Mouse (Mus musculus): ENCODE measurements at regions not wholly inside any gene's neighbourhood (a gene's known extent, or its start where the extent isn't known, plus 50 kb on each side); places are given as distances from the start of the nearest gene placed in this dataset.

DNA sequence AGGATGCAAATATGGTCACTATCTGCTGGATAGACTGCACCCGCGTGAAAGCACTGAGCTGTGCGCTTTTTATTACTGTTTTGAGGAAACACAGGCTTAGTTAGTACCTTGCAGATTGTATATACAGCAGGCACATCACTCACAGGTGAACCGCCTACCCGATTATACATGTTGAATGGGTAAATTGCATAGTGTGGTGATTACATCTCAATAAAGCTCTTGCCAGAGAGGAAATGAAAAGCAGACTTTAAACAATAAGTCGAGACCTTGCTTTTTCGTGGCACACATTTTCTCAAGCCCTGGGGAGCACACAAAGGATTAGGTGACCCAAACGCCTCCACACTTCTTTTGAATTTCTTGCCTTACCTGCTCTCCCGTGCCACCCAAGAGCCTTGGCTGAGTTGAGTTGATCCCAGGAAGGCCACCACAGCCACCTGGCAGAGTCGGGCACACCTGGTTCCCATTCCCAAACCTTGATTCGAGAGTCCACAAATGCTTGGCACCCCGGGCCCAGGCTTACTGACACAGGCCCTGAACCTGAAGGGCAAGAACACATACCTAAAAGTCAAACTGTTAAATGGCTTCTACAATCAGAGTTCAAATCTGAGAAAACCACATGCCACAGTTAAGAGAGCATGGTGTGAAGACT is 175.4 kb upstream of the Dapk1 start:
- Histone ChIP-seq H3K27me3 (ENCODE audit: control insufficient read depth, insufficient read depth, low read length) (no peaks in the 10 kb centered on the region), H3K9ac (ENCODE audit: low read depth, low read length, severe bottlenecking) (no peak overlapping the region), H3K36me3 (ENCODE audit: control insufficient read depth, insufficient read depth, low read length) (no peaks in the 10 kb centered on the region), H3K9me3 (ENCODE audit: control insufficient read depth, low read length) (no peaks in the 10 kb centered on the region), H3K4me1 (ENCODE audit: control insufficient read depth, insufficient read depth, low read length) (peaks cover 28% of the 10 kb centered on the region), H3K27ac (replicated peaks; ENCODE audit: low read depth, low read length) (peak overlapping the region; percentile 48), H3K4me3 (replicated peaks; ENCODE audit: low read length) (no peak overlapping the region), H3K4me2 (replicated peaks; ENCODE audit: low read depth, low read length, severe bottlenecking) (no peak overlapping the region)
- no peak for DNase-seq (ENCODE audit: low spot score)
- no peak for ATAC-seq (ENCODE audit: low FRiP score, low read depth)
- WGBS: 40% methylated on average over 12 of the region's 12 CpGs
- TF ChIP-seq POLR2A (IDR thresholded peaks at IDR 0.05; ENCODE audit: borderline replicate concordance, extremely low read depth, insufficient read depth, insufficient read length): no peak

DNA sequence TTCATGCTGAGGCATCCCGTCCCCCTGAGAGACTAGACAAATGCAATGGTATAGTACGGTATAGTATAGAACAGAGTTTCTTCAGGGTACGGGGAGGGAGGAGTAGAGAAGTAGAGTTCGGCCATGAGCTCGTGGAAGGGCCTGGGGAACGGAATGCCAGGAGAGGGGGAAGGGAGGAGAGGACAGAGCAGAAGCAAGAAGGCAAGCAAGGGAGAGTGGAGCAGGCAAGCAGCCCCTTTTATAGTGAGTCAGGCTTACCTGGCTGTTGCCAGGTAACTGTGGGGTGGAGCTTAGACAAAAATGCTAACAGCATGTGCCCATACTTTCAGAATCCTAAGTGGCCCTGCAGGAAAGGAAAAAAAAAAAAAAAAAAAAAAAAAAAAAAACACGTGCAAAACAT is 174.7 kb upstream of the Dapk1 start:
- no peak for TF ChIP-seq POLR2A (IDR thresholded peaks at IDR 0.05; ENCODE audit: borderline replicate concordance, extremely low read depth, insufficient read depth, insufficient read length)
- Histone ChIP-seq H3K4me2 (replicated peaks; ENCODE audit: low read depth, low read length, severe bottlenecking) (peak overlapping the region; percentile 31; the same call in 1 of the 2 replicates), H3K27ac (replicated peaks; ENCODE audit: low read depth, low read length) (peak overlapping the region; percentile 48), H3K9ac (ENCODE audit: low read depth, low read length, severe bottlenecking) (peak overlapping the region; percentile 22; the same call in 1 of the 2 replicates), H3K9me3 (ENCODE audit: control insufficient read depth, low read length) (no peaks in the 10 kb centered on the region), H3K27me3 (ENCODE audit: control insufficient read depth, insufficient read depth, low read length) (no peaks in the 10 kb centered on the region), H3K36me3 (ENCODE audit: control insufficient read depth, insufficient read depth, low read length) (no peaks in the 10 kb centered on the region), H3K4me3 (replicated peaks; ENCODE audit: low read length) (no peak overlapping the region), H3K4me1 (ENCODE audit: control insufficient read depth, insufficient read depth, low read length) (peaks cover 25% of the 10 kb centered on the region)
- DNase-seq (ENCODE audit: low spot score) (no peak), ATAC-seq (ENCODE audit: low FRiP score, low read depth) (no peak)
- 42% methylated on average over 7 of the region's 7 CpGs for WGBS

DNA sequence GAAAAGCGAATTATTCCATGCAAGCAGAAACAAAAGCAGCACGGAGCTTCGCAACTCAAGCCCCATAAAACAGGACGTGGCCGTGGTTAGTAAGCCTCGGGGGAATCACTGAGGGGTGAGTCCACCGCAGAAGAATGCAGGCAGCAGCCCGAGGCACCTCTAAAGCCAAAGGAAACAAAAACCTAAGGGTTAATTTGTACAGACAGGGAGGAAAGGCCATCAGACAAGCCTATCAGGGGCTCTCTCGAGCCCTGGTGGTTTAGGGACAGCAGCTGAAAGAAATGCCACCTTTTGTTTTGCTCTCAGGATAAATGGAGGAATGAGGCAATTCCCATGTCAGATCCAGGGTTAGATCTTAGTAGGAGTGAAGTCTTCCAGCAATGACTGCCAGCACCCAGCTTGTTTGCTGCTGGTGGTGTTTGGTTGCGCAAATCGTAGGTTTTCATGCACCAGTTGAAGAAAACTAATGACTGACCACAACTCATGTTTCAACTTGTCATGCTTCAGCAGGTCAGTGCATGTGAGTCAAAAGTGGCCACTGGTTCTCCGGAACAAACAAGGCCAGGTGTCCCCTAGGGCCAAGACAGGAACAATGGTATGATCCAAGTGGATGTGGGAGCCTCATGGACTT is 173.9 kb upstream of the Dapk1 start:
- Histone ChIP-seq H3K4me2 (replicated peaks; ENCODE audit: low read depth, low read length, severe bottlenecking) (peak overlapping the region; percentile 31), H3K4me1 (ENCODE audit: control insufficient read depth, insufficient read depth, low read length) (peaks cover 25% of the 10 kb centered on the region), H3K36me3 (ENCODE audit: control insufficient read depth, insufficient read depth, low read length) (no peaks in the 10 kb centered on the region), H3K9ac (ENCODE audit: low read depth, low read length, severe bottlenecking) (peak overlapping the region; percentile 22; the same call in 1 of the 2 replicates), H3K9me3 (ENCODE audit: control insufficient read depth, low read length) (0 out of 2 replicates have a peak, but pooled peaks cover under 1% of the 10 kb centered on the region), H3K27ac (replicated peaks; ENCODE audit: low read depth, low read length) (peak overlapping the region; percentile 76), H3K27me3 (ENCODE audit: control insufficient read depth, insufficient read depth, low read length) (no peaks in the 10 kb centered on the region), H3K4me3 (replicated peaks; ENCODE audit: low read length) (no peak overlapping the region)
- DNase-seq (ENCODE audit: low spot score) (peak; percentile 38), ATAC-seq (ENCODE audit: low FRiP score, low read depth) (peak; percentile 20; the same call in 1 of the 2 replicates)
- WGBS: 14% methylated on average over 12 of the region's 12 CpGs
- TF ChIP-seq POLR2A (IDR thresholded peaks at IDR 0.05; ENCODE audit: borderline replicate concordance, extremely low read depth, insufficient read depth, insufficient read length): no peak

DNA sequence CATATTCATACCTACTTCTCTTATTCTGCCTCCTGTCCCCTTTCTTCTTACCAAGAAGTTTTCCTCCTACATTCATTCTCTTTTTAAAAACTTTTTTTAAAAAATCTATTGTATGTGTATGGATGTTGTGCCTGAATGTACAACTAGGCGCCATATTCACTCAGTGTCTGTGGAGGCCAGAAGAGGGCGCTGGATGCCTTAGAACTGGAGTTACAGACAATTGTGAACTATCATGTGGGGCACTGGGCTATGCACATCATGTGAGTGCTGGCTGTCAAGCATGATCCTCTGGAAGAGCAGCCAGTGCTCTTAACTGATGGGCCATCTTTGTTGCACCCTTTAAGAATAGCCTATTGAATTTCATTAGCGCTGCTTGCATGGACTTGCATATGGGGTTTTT is 172.6 kb upstream of the Dapk1 start:
- DNase-seq (ENCODE audit: low spot score): no peak
- Histone ChIP-seq H3K36me3 (ENCODE audit: control insufficient read depth, insufficient read depth, low read length) (no peaks in the 10 kb centered on the region), H3K27me3 (ENCODE audit: control insufficient read depth, insufficient read depth, low read length) (no peaks in the 10 kb centered on the region), H3K9ac (ENCODE audit: low read depth, low read length, severe bottlenecking) (no peak overlapping the region), H3K4me1 (ENCODE audit: control insufficient read depth, insufficient read depth, low read length) (peaks cover 31% of the 10 kb centered on the region), H3K9me3 (ENCODE audit: control insufficient read depth, low read length) (0 out of 2 replicates have a peak, but pooled peaks cover 3% of the 10 kb centered on the region), H3K27ac (replicated peaks; ENCODE audit: low read depth, low read length) (no peak overlapping the region), H3K4me3 (replicated peaks; ENCODE audit: low read length) (no peak overlapping the region), H3K4me2 (replicated peaks; ENCODE audit: low read depth, low read length, severe bottlenecking) (no peak overlapping the region)
- ATAC-seq (ENCODE audit: low FRiP score, low read depth): no peak
- TF ChIP-seq POLR2A (IDR thresholded peaks at IDR 0.05; ENCODE audit: borderline replicate concordance, extremely low read depth, insufficient read depth, insufficient read length): no peak
- 70% methylated on average over 3 of the region's 3 CpGs for whole genome bisulfite sequencing

DNA sequence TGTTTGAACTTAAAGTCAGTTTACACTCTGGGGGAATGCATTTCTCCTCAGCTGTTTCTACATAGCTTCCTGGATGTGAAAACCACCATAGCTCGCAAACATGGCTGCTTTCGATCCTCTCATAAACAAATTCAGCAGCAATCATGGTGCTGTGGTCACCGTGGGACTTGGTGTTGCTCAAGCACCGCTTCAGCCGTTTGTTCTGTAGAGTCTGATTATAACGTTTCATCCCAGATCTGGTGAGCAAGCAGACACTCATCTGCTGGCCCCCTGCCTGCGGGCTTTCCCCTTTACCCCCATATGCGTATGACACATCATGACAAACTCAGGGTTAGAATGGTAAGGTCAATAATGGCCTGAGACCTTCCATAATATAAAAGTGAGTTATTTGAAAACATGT is 170.3 kb upstream of the Dapk1 start:
- no peak overlapping the region for H3K27ac ChIP-seq (replicated peaks; ENCODE audit: low read depth, low read length)
- no peak for ATAC-seq (ENCODE audit: low FRiP score, low read depth)
- WGBS: 78% methylated on average over 8 of the region's 8 CpGs

More for the DNA sequence above, 170.3 kb upstream of the Dapk1 start:
- Histone ChIP-seq H3K27me3 (ENCODE audit: control insufficient read depth, insufficient read depth, low read length) (no peaks in the 10 kb centered on the region), H3K4me2 (replicated peaks; ENCODE audit: low read depth, low read length, severe bottlenecking) (no peak overlapping the region), H3K36me3 (ENCODE audit: control insufficient read depth, insufficient read depth, low read length) (no peaks in the 10 kb centered on the region), H3K9ac (ENCODE audit: low read depth, low read length, severe bottlenecking) (no peak overlapping the region), H3K4me1 (ENCODE audit: control insufficient read depth, insufficient read depth, low read length) (peaks cover 45% of the 10 kb centered on the region), H3K9me3 (ENCODE audit: control insufficient read depth, low read length) (0 out of 2 replicates have a peak, but pooled peaks cover 3% of the 10 kb centered on the region), H3K4me3 (replicated peaks; ENCODE audit: low read length) (no peak overlapping the region)
- no peak for DNase-seq (ENCODE audit: low spot score)
- TF ChIP-seq POLR2A (IDR thresholded peaks at IDR 0.05; ENCODE audit: borderline replicate concordance, extremely low read depth, insufficient read depth, insufficient read length): no peak

Data from limb, embryonic 14.5 days (tissue).